Mouse (Mus musculus) brain, embryonic 14.5 days (tissue): ENCODE data around the gene Tent5c.

Experiments used
- CTCF ChIP-seq: fragments of 200-500 bp; IDR thresholded peaks from 2 replicates; pipeline ENCODE4 v1.5.1; 2012; ENCODE audit warnings: inconsistent platforms, mild to moderate bottlenecking, moderate library complexity, borderline replicate concordance; ENCODE audit not compliant: insufficient read depth, insufficient read length; ENCODE audit errors: extremely low read depth
- POLR2A ChIP-seq: fragments of 200-500 bp; IDR thresholded peaks from 2 replicates; pipeline ENCODE4 v1.6.1; 2012; ENCODE audit warnings: mild to moderate bottlenecking, inconsistent platforms, borderline replicate concordance; ENCODE audit not compliant: poor library complexity, insufficient read depth, insufficient read length, severe bottlenecking; ENCODE audit errors: extremely low read depth

GRCm38 (mm10) chr3:100462235-100463083, 26.7 kb downstream of the Tent5c start:
- TF ChIP-seq POLR2A (no peak), CTCF (no peak)
